Mouse (Mus musculus) megakaryocyte, embryonic 14.5 days (primary cell): ENCODE measurements around the gene Wnt1. TPM values are rescaled to one million over a fixed set of nuclear protein-coding genes. Genes with fewer than 3 reads are reported as not detected.
A peak's percentile ranks its signal among the peaks of the same experiment; 100 is the strongest.
"Not testable (repeated sequence)": the region's sequence is repeated elsewhere in the genome, so short reads cannot be mapped to it uniquely, and the experiment has no call there.

Experiments used
- H3K27me3 ChIP-seq: replicated peaks from 2 replicates; pipeline ENCODE3; 2012; ENCODE audit warnings: inconsistent platforms
- H3K36me3 ChIP-seq: replicated peaks from 2 replicates; pipeline ENCODE3; 2012; ENCODE audit warnings: low read length, inconsistent platforms, mixed read lengths
- H3K4me1 ChIP-seq: 2 replicates; pipeline ENCODE4 v1.6.1; 2012; ENCODE audit warnings: inconsistent platforms
- H3K4me3 ChIP-seq: replicated peaks from 2 replicates; pipeline ENCODE3; 2012; ENCODE audit warnings: moderate library complexity, mild to moderate bottlenecking, inconsistent platforms
- H3K9me3 ChIP-seq: 2 replicates; pipeline ENCODE4 v1.6.1; 2012; ENCODE audit warnings: inconsistent platforms
- FLI1 ChIP-seq: IDR thresholded peaks from 2 replicates; pipeline ENCODE4 v1.6.1; 2012; ENCODE audit warnings: low read length, inconsistent platforms, mixed read lengths
- GATA1 ChIP-seq: IDR thresholded peaks from 3 replicates; pipeline ENCODE4 v1.6.1; 2012; ENCODE audit warnings: mixed read lengths, low read length, inconsistent platforms, borderline replicate concordance
- polyA plus RNA-seq: library from polyadenylated mRNA; stranded (reverse); fragments of >175 nt; gene quantifications from 2 replicates; pipeline ENCODE4 v1.2.3, GENCODE M21; 2012; ENCODE audit warnings: low replicate concordance; ENCODE audit not compliant: insufficient read depth

Wnt1 gene
- not detected in 2 replicates for polyA plus RNA-seq

DNA sequence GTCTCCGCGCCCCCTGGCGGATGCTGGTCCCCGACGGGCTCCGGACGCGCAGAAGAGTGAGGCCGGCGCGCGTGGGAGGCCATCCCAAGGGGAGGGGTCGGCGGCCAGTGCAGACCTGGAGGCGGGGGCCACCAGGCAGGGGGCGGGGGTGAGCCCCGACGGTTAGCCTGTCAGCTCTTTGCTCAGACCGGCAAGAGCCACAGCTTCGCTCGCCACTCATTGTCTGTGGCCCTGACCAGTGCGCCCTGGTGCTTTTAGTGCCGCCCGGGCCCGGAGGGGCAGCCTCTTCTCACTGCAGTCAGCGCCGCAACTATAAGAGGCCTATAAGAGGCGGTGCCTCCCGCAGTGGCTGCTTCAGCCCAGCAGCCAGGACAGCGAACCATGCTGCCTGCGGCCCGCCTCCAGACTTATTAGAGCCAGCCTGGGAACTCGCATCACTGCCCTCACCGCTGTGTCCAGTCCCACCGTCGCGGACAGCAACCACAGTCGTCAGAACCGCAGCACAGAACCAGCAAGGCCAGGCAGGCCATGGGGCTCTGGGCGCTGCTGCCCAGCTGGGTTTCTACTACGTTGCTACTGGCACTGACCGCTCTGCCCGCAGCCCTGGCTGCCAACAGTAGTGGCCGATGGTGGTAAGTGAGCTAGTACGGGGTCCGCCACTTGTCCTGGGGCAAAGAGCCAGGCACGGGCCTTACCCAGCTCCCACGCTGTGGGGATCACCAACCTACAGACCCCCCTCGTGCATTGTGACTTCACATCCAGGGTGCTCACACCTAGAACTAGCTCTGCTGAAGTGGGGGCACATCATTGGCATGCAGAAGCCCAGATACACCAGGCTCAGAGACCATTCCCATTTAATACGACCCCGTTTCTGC is at the start of gene Wnt1:
Gene Wnt1, plus strand, starts transcription at position 197 of the 875 bp plus-strand sequence.
- Histone ChIP-seq H3K4me3 (peak within 1 kb of the TSS; percentile 85), H3K36me3 (no peaks in the 10 kb centered on the region), H3K27me3 (peaks cover 91% of the 10 kb centered on the region), H3K4me1 (peaks cover 56% of the 10 kb centered on the region), H3K9me3 (peaks cover 17% of the 10 kb centered on the region)
- TF ChIP-seq GATA1 (no peak), FLI1 (no peak)

DNA sequence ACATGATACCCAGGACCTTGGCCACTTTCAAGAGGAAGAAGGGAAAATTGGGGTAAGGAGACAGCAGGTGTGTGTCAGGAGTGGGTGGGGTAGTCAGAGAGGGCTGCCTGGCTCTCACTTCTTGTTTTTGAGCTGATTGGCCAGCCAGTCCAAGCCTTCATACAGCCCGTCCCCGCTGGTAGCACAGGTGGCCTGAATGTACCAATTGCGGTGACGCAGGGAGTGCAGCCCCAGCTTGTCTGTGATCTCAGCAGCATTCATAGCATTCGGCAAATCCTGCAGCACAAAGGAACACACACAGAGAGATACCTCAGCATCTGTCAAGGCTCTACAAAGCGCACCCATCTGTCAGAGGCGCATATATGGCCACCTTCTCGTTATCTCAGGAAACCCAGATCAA is 49.4 kb upstream of the Wnt1 start:
- no peaks in the 10 kb centered on the region for H3K9me3 ChIP-seq
- H3K27me3 ChIP-seq: no peaks in the 10 kb centered on the region
- H3K4me1 ChIP-seq: peaks cover 20% of the 10 kb centered on the region; the same call in 1 of the 2 replicates
- H3K36me3 ChIP-seq: peaks cover 95% of the 10 kb centered on the region
- H3K4me3 ChIP-seq: no peak overlapping the region
- no peak for TF ChIP-seq GATA1
- no peak for TF ChIP-seq FLI1

DNA sequence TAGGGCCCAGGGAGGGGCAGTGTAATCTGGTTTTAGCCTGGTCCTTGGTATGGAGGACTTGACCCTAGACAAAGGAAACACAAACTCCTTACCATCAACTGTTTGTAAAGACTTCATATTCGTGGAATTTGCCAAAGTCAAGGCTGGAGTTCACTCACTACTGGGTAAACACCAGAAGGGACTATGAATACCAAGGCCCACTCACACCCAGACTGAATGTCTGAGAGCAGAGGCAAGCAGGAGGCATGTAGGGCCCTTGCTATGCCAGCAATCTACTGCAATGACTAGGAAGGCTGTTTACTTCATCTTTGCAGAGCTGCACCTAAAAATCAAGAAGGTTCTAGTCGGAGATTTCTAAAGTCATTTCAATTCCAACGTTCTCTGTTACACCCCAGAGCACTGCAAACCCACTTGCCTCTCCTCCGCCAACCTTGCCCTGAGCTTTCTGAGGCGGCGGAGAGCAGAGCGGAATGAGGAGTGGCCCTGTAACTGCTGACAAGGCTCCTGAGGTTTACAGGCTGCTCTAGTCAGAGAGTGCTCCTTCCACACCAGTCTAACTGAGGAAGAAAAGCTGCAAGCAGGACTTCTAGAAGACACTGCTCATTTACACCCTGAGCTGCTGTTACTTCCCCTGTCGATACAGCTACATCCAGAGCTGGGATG is 46.8 kb upstream of the Wnt1 start:
- no peak for TF ChIP-seq FLI1
- TF ChIP-seq GATA1: no peak
- Histone ChIP-seq H3K9me3 (no peaks in the 10 kb centered on the region), H3K4me1 (peaks cover 32% of the 10 kb centered on the region), H3K36me3 (peaks cover 94% of the 10 kb centered on the region), H3K4me3 (no peak overlapping the region), H3K27me3 (no peaks in the 10 kb centered on the region)

DNA sequence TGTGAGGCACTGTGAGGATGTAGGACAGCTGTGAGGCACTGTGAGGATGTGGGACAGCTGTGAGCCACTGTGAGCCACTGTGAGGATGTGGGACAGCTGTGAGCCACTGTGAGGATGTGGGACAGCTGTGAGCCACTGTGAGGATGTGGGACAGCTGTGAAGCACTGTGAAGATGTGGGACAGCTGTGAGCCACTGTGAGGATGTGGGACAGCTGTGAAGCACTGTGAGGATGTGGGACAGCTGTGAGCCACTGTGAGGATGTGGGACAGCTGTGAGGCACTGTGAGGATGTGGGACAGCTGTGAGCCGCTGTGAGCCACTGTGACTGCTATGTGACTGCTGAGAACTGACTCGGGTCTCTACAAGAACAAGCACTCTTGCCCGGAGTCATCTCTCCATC is 45.8 kb upstream of the Wnt1 start:
- not testable (repeated sequence) for H3K27me3 ChIP-seq, H3K9me3 ChIP-seq, H3K4me3 ChIP-seq
- H3K36me3 ChIP-seq: peaks cover 91% of the 10 kb centered on the region
- peaks cover 30% of the 10 kb centered on the region for H3K4me1 ChIP-seq

DNA sequence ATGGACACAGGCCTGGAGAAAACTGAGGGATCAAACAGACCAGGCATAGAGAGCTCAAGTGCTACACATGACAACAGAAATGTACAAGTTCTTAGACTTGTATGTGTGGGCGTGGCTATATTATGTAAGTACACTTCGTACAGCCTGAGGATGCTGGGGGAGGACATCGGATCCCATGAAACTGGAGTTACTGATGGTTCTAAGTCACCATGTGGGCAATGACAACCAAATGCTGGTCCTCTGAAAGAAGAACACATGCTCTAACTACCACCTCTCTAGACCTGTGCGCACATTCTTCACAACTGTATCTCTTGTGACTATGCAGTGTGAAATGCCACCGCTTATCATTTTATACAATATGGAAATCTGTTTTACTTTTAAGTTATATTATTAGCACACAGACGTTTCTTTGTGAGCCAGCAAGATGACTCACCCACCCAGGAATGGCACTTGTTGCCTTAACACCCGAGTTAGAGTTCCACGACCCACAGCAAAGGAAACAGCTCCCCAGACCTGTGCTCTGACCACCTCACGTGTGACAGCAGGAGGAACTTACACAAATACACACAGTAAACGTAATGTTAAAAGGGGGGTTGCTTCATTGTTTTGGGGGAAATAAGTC is 43.2 kb upstream of the Wnt1 start:
- Histone ChIP-seq H3K27me3 (no peaks in the 10 kb centered on the region), H3K36me3 (peaks cover 85% of the 10 kb centered on the region), H3K4me3 (no peak overlapping the region), H3K9me3 (no peaks in the 10 kb centered on the region), H3K4me1 (peaks cover 33% of the 10 kb centered on the region)
- TF ChIP-seq GATA1 (no peak), FLI1 (no peak)

DNA sequence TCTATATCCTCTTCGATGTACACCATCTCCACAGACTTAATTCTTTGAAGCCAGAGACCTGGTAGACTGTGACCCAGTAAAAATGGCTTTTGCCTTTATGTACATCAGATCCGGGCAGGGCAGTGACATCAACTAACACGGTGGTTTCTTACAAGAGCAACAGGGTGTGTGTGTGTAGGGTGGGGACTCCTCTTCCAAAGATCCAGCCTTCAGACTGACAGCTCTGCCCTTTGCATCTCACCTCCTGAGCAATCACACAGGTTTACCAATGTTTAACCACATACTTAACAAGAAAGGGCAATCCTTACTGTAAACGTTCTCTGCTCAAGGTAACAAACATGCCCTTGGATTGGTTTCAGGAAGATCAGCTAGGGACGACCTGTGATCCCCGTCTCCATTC is 42.4 kb upstream of the Wnt1 start:
- Histone ChIP-seq H3K4me3 (no peak overlapping the region), H3K27me3 (no peaks in the 10 kb centered on the region), H3K9me3 (no peaks in the 10 kb centered on the region), H3K36me3 (peaks cover 81% of the 10 kb centered on the region), H3K4me1 (peaks cover 33% of the 10 kb centered on the region)
- TF ChIP-seq FLI1 (no peak), GATA1 (no peak)

DNA sequence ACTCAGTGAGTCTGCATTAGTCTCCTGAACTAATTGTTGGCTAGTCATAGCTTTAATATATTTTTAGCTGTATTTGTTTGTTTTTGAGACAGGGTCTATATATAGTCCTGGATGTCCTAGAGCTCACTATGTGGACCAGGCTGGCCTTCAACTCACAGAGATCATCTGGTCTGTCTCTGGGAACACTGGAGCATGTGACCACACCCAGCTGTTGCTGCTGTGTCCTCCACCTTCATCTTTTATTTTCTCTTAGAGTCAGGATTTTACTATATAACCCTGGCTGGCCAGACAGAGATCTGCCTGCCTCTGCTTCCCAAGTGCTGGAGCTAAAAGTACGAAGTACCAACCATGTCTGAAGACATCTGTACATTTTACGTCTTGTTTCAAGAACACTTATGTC is 40.6 kb upstream of the Wnt1 start:
- TF ChIP-seq GATA1 (no peak), FLI1 (no peak)
- H3K27me3 ChIP-seq: no peaks in the 10 kb centered on the region
- no peak overlapping the region for H3K4me3 ChIP-seq
- H3K36me3 ChIP-seq: peaks cover 80% of the 10 kb centered on the region
- peaks cover 35% of the 10 kb centered on the region for H3K4me1 ChIP-seq
- H3K9me3 ChIP-seq: no peaks in the 10 kb centered on the region

DNA sequence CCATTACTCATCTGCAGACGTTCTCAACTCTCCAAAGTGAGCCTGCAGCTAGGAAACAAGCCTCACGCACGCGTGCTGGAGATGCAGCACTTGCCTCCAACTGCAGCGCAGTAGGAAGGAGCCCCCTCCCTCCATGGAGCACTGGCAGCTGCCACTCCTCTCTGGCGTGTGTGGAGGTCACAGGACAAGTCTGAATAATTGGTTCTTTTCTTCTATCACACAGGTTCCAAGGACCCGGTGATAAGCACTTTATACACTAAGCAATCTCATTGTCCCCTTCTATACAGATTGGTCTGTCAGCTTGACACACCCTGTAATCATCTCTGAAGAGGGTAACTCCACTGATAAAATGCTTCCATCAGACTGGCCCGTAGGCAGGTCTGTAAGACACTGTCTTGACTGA is 36.6 kb upstream of the Wnt1 start:
- no peaks in the 10 kb centered on the region for H3K27me3 ChIP-seq
- H3K4me1 ChIP-seq: peaks cover 32% of the 10 kb centered on the region
- TF ChIP-seq GATA1 (no peak), FLI1 (no peak)
- peaks cover 72% of the 10 kb centered on the region for H3K36me3 ChIP-seq
- H3K9me3 ChIP-seq: no peaks in the 10 kb centered on the region
- H3K4me3 ChIP-seq: no peak overlapping the region

DNA sequence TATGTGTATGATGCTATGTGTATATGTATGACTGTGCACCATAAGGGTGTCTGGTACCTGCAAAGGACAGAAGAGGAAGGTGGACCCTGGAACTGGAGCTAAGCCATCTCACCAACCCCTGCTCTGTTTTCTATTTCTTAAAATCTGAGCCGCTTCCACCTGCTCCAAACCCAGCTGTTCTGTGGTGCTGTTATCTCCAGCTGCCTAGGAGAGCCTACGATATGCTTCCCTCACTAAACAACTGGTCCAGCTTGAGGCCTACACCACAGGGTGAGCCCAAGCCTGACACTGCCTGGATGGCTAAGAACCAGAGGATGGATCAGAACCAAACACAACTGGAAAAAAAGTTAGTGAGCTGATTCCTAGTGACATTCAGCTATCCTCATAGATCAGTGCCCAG is 35.5 kb upstream of the Wnt1 start:
- TF ChIP-seq FLI1: no peak
- no peak for TF ChIP-seq GATA1
- Histone ChIP-seq H3K4me1 (peaks cover 30% of the 10 kb centered on the region), H3K27me3 (no peaks in the 10 kb centered on the region), H3K9me3 (no peaks in the 10 kb centered on the region), H3K4me3 (no peak overlapping the region), H3K36me3 (peaks cover 78% of the 10 kb centered on the region)

DNA sequence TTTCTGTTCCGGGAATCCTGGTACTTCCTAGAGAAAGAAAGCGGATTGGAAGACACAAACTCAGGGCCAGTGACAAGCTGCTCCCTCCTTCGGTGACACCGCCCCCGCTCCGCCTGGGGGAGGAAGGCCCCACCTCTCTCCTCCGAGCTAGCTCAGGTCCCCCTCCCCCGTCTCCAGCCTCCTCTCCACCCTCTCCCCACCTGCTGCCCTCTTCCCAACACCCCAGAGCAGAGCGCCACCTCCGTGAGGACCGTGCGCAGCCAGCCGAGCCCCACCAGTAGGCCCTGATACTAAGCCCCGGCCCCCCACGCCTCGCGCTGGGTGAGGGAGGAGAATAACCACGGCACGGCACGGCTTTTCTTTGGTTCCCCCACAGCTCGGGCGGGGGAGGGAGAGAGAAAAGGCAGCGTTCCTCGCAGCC is 27.4 kb upstream of the Wnt1 start:
- no peak for TF ChIP-seq GATA1
- no peak for TF ChIP-seq FLI1
- H3K4me3 ChIP-seq: peak overlapping the region; percentile 96
- no peaks in the 10 kb centered on the region for H3K9me3 ChIP-seq
- peaks cover 22% of the 10 kb centered on the region for H3K27me3 ChIP-seq
- H3K36me3 ChIP-seq: peaks cover 40% of the 10 kb centered on the region
- H3K4me1 ChIP-seq: peaks cover 39% of the 10 kb centered on the region
